Mouse (Mus musculus): ENCODE measurements around the gene Olfr1446. TPM values are rescaled to one million over a fixed set of nuclear protein-coding genes. Genes with fewer than 3 reads are reported as not detected.

The Olfr1446 gene
- polyA plus RNA-seq (2012; rRNA removed; ENCODE audit: low replicate concordance): not detected in 2 replicates

DNA sequence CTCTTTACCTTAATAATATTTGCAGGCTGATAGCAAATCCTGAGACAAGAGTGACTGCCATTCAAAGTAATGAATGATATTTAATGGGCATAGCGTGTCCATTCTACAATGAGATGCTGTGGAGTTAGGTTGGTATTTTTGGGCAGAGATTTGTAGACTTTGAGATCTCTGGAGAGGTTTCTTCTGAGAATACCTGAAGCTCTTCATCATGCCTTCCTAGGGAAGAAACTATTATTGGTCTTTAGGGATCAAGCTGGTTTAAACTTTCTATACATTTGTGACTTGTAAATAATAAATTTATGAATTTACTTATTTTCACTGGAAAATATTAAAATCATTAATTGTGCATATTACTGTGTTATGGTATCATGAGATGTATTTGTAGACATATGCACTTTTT is at the start of gene Olfr1446:
TSS of gene Olfr1446 (minus strand) at position 101 of the 400 bp plus-strand sequence.

GRCm38 (mm10) chr19:12930540-12930939 is 37.2 kb upstream of the Olfr1446 start, which contains the start of gene Olfr1449:
TSS of gene Olfr1449 (plus strand) at chr19:12930840.

DNA sequence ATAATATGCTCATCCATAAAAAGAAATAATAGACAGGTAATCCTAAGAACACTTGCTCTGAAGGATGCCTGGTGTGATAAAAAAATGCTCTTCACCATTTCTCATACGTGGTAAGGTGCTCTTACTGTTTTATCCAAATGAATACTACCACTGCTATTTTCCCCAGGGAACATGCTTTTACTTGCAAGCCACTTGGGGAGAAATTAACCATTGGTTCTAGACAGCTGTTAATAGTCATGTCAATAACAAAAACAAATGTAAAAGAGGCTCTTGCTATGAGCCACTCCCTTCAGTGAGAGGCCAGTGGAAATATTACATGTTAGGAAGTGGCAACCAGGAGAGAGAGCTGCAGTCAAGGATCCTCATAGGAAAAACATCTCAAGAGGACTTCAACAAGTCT is 31.0 kb upstream of the Olfr1446 start, which contains the start of gene Olfr1448:
TSS of gene Olfr1448 (minus strand) at position 101 of the 400 bp plus-strand sequence.

DNA sequence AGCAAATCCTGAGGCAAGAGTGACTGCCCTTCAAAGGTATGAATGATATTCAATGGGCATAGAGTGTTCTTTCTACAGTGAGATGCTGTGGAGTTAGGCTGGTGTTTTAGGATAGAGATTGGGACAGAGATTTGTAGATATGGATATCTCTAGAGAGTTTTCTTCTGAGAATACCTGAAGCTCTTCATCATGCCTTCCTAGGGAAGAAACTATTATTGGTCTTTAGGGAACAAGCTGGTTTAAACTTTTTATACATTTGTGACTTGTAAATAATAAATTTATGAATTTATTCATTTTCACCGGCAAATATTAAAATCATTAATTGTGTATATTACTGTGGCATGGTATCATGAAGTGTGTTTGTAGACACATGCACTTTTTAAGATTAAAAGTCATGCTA is 10.3 kb upstream of the Olfr1446 start, which contains the start of gene Olfr1447:
TSS of gene Olfr1447 (minus strand) at position 101 of the 400 bp plus-strand sequence.

GRCm38 (mm10) chr19:12883555-12883954 is 9.8 kb downstream of the Olfr1446 start, which contains the start of gene Olfr1445:
TSS of gene Olfr1445 (plus strand) at chr19:12883855.

GRCm38 (mm10) chr19:12856983-12857382 is 36.3 kb downstream of the Olfr1446 start, which contains the start of gene Olfr1444:
TSS of gene Olfr1444 (plus strand) at chr19:12857283.

DNA sequence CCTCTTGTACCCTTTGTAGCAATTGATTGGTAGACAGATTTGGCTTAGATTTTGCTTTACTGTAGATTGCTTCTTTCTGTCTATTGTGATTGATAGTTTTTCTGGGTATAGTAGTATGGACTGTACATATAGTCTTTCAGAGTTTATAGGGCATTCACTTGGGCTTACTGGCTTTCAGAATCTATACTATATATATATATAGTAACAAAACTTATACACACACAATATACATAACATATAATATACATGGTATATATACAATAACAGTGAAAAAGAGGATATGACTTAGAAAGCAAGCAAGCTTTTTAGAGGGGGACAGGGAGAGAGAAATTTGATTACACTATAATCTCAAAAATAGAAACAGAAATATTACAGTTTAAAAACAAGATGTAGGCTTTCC is 46.9 kb downstream of the Olfr1446 start, which contains the start of gene Gm5244:
TSS of gene Gm5244 (plus strand) at position 301 of the 400 bp plus-strand sequence.

Other genes starting within 250 kb of the Olfr1446 start
- gene Olfr1442, start 223.1 kb downstream of the Olfr1446 start, polyA plus RNA-seq (2012; rRNA removed; ENCODE audit: low replicate concordance): not detected in 2 replicates
- gene Olfr1443, start 215.4 kb downstream of the Olfr1446 start, polyA plus RNA-seq (2012; rRNA removed; ENCODE audit: low replicate concordance): not detected in 2 replicates
- not detected in 2 replicates for gene Keg1, start 197.7 kb downstream of the Olfr1446 start, polyA plus RNA-seq (2012; rRNA removed; ENCODE audit: low replicate concordance)
- 0.25 TPM in 1 of 2 replicates, not detected in the other for gene Cntf, start 127.9 kb downstream of the Olfr1446 start, polyA plus RNA-seq (2012; rRNA removed; ENCODE audit: low replicate concordance)
- gene Zfp91, start 97.4 kb downstream of the Olfr1446 start, polyA plus RNA-seq (2012; rRNA removed; ENCODE audit: low replicate concordance): 4.9 and 5.7 TPM in 2 replicates
- 1.9 and 2.6 TPM in 2 replicates for gene Lpxn, start 97.3 kb downstream of the Olfr1446 start, polyA plus RNA-seq (2012; rRNA removed; ENCODE audit: low replicate concordance)
- not detected in 2 replicates for gene Gm5244, start 46.8 kb downstream of the Olfr1446 start, polyA plus RNA-seq (2012; rRNA removed; ENCODE audit: low replicate concordance)
- gene Olfr1444, start 36.2 kb downstream of the Olfr1446 start, polyA plus RNA-seq (2012; rRNA removed; ENCODE audit: low replicate concordance): not detected in 2 replicates
- not detected in 2 replicates for gene Olfr1445, start 9.7 kb downstream of the Olfr1446 start, polyA plus RNA-seq (2012; rRNA removed; ENCODE audit: low replicate concordance)
- gene Olfr1447, start 10.2 kb upstream of the Olfr1446 start, polyA plus RNA-seq (2012; rRNA removed; ENCODE audit: low replicate concordance): not detected in 2 replicates
- gene Olfr1448, start 30.9 kb upstream of the Olfr1446 start, polyA plus RNA-seq (2012; rRNA removed; ENCODE audit: low replicate concordance): not detected in 2 replicates
- gene Olfr1449, start 37.3 kb upstream of the Olfr1446 start, polyA plus RNA-seq (2012; rRNA removed; ENCODE audit: low replicate concordance): not detected in 2 replicates
- gene Olfr1450, start 56.7 kb upstream of the Olfr1446 start, polyA plus RNA-seq (2012; rRNA removed; ENCODE audit: low replicate concordance): not detected in 2 replicates
- not detected in 2 replicates for gene Olfr1451, start 101.5 kb upstream of the Olfr1446 start, polyA plus RNA-seq (2012; rRNA removed; ENCODE audit: low replicate concordance)
- gene Olfr1453, start 134.8 kb upstream of the Olfr1446 start, polyA plus RNA-seq (2012; rRNA removed; ENCODE audit: low replicate concordance): not detected in 2 replicates
- gene Olfr1454, start 167.1 kb upstream of the Olfr1446 start, polyA plus RNA-seq (2012; rRNA removed; ENCODE audit: low replicate concordance): not detected in 2 replicates
- gene Olfr1457, start 204.4 kb upstream of the Olfr1446 start, polyA plus RNA-seq (2012; rRNA removed; ENCODE audit: low replicate concordance): not detected in 2 replicates
- gene Olfr1458, start 213.3 kb upstream of the Olfr1446 start, polyA plus RNA-seq (2012; rRNA removed; ENCODE audit: low replicate concordance): not detected in 2 replicates

Measured in duodenum, adult 2 months (tissue).